Mouse (Mus musculus): ENCODE measurements around the gene Ppa1. TPM values are rescaled to one million over a fixed set of nuclear protein-coding genes. Genes with fewer than 3 reads are reported as not detected.

Gene Ppa1
- total RNA-seq, 2 experiments from 2014 or later = 7.0 to 13.8 TPM

Other genes starting within 250 kb of the Ppa1 start
- not detected in 2 replicates for gene Nodal, start 230.6 kb upstream of the Ppa1 start, total RNA-seq (2015; ENCODE audit: low replicate concordance)
- not detected in 2 replicates for gene Nodal, start 230.6 kb upstream of the Ppa1 start, total RNA-seq (2017; ENCODE audit: low replicate concordance)
- 69.2 and 88.4 TPM in 2 replicates for gene Eif4ebp2, start 195.9 kb upstream of the Ppa1 start, total RNA-seq (2015; ENCODE audit: low replicate concordance)
- gene Eif4ebp2, start 195.9 kb upstream of the Ppa1 start, total RNA-seq (2017; ENCODE audit: low replicate concordance) = 9.1 and 9.5 TPM in 2 replicates
- gene Lrrc20, start 172.8 kb upstream of the Ppa1 start, total RNA-seq (2015; ENCODE audit: low replicate concordance) = 2.2 and 5.4 TPM in 2 replicates
- 2.5 and 2.6 TPM in 2 replicates for gene Lrrc20, start 172.8 kb upstream of the Ppa1 start, total RNA-seq (2017; ENCODE audit: low replicate concordance)
- not detected in 2 replicates for gene Npffr1, start 53.1 kb upstream of the Ppa1 start, total RNA-seq (2015; ENCODE audit: low replicate concordance)
- gene Npffr1, start 53.1 kb upstream of the Ppa1 start, total RNA-seq (2017; ENCODE audit: low replicate concordance) = not detected in 2 replicates
- 43.6 and 65.2 TPM in 2 replicates for gene Sar1a, start 31.7 kb downstream of the Ppa1 start, total RNA-seq (2015; ENCODE audit: low replicate concordance)
- 26.9 and 52.8 TPM in 2 replicates for gene Sar1a, start 31.7 kb downstream of the Ppa1 start, total RNA-seq (2017; ENCODE audit: low replicate concordance)
- 6.3 and 14.1 TPM in 2 replicates for gene Tysnd1, start 47.0 kb downstream of the Ppa1 start, total RNA-seq (2015; ENCODE audit: low replicate concordance)
- gene Tysnd1, start 47.0 kb downstream of the Ppa1 start, total RNA-seq (2017; ENCODE audit: low replicate concordance) = 3.5 and 7.3 TPM in 2 replicates
- 1.3 and 6.5 TPM in 2 replicates for gene Aifm2, start 66.7 kb downstream of the Ppa1 start, total RNA-seq (2015; ENCODE audit: low replicate concordance)
- gene Aifm2, start 66.7 kb downstream of the Ppa1 start, total RNA-seq (2017; ENCODE audit: low replicate concordance) = 1.8 and 9.9 TPM in 2 replicates
- not detected in 2 replicates for gene H2afy2, start 135.6 kb downstream of the Ppa1 start, total RNA-seq (2015; ENCODE audit: low replicate concordance)
- not detected in 2 replicates for gene H2afy2, start 135.6 kb downstream of the Ppa1 start, total RNA-seq (2017; ENCODE audit: low replicate concordance)

Measured in erythroid progenitor cell, adult 5-6 weeks (primary cell).